Comparison of ENCODE assay signal across 23 mouse cellular contexts in genomic region chr12:33156334-33157018, GRCm38 (mm10). TPM values are rescaled to one million over a fixed set of nuclear protein-coding genes. Genes with fewer than 3 reads are reported as not detected.
DNase-seq lines count a peak whose midpoint lies in the region; ATAC-seq and TF ChIP-seq lines count a peak whose summit lies in the region.
"Had no signal": no experiment of that assay in that cellular context is flagged by ENCODE, and none has a peak within 500 bp of the region (broad histone marks: within the 10 kb centered on the region; RNA-seq: fewer than 3 reads in every experiment).

No protein-coding gene starts in this region.

- H3K4me1 ChIP-seq in bone marrow macrophage, adult 2 months (ENCODE audit: control insufficient read depth, insufficient read depth, low read length), result peaks cover 71% of the 10 kb centered on the region

- peak; percentile 41 for DNase-seq in lung, postnatal 36 days
- DNase-seq in lung, adult 18-20 months, result no peak
- DNase-seq in cerebellum, adult 8-10 months, result no peak
- DNase-seq in thymus, postnatal 0 days (ENCODE audit: low spot score), result no peak
- no peak for DNase-seq in frontal cortex, postnatal 36 days (ENCODE audit: low spot score in 2 of 2)
- DNase-seq: adrenal gland, postnatal 14 days; cerebellum, adult 9-10 months; heart, postnatal 14 days; layer of hippocampus, postnatal 36 days; thymus, postnatal 4 days had no signal

- TF ChIP-seq POLR2A in bone marrow macrophage, adult 2 months (IDR thresholded peaks at IDR 0.05; ENCODE audit: borderline replicate concordance, low read depth, low read length), result no peak

- no peak for TF ChIP-seq CTCF in bone marrow macrophage, adult 2 months (IDR thresholded peaks at IDR 0.05; ENCODE audit: low read depth, low read length)

- peak overlapping the region; percentile 29 for H3K4me3 ChIP-seq in bone marrow macrophage, adult 2 months (ENCODE audit: insufficient read depth, low read length)
- H3K4me3 ChIP-seq: embryonic facial prominence, embryonic 12.5 days; erythroblast, embryonic 14.5 days; heart, embryonic 12.5 days; limb, embryonic 13.5 days; midbrain, embryonic 15.5 days had no signal

- peak; percentile 58 for ATAC-seq in megakaryocyte, adult 5-6 weeks (ENCODE audit: poor library complexity, severe bottlenecking)
- ATAC-seq: forebrain, embryonic 14.5 days; hindbrain, postnatal 0 days; intestine, postnatal 0 days; lung, postnatal 0 days; midbrain, embryonic 15.5 days had no signal

- peak overlapping the region; percentile 97 for H3K27ac ChIP-seq in bone marrow macrophage, adult 2 months (ENCODE audit: insufficient read depth, low read depth, low read length)
- H3K27ac ChIP-seq: embryonic facial prominence, embryonic 12.5 days; hindbrain, postnatal 0 days; kidney, postnatal 0 days; limb, embryonic 13.5 days; liver, embryonic 14.5 days; midbrain, embryonic 15.5 days had no signal

RNA-seq across cellular contexts. Expression of gene Atxn7l1, which starts 9.0 kb away (rescaled TPM):
- polyA plus RNA-seq in bone marrow macrophage, adult 2 months (2012; ENCODE audit: insufficient read depth, insufficient read length, missing spikeins), result 85.0 and 90.6 TPM in 2 replicates
- 109 and 115 TPM in 2 replicates for total RNA-seq in megakaryocyte, adult 5-6 weeks (2015)
- total RNA-seq in megakaryocyte, adult 5-6 weeks (2017), result 50.0 and 60.4 TPM in 2 replicates
- 27.3 and 34.3 TPM in 2 replicates for polyA plus RNA-seq in thymus, postnatal 0 days (2015; fragmentation: Nextera tagmentation; extraction: Ambion mirVana)
